Mouse (Mus musculus) urinary bladder, postnatal 36 days (tissue): Measurements from ENCODE around the gene Ninj1.

Source experiments
- DNase-seq, 2 experiments: peaks; one replicate each; pipeline ENCODE4 v3.0.0; 2022; ENCODE audit warnings: low spot score in 2 of 2, mixed read lengths in 1 of 2

Gene Ninj1

DNA sequence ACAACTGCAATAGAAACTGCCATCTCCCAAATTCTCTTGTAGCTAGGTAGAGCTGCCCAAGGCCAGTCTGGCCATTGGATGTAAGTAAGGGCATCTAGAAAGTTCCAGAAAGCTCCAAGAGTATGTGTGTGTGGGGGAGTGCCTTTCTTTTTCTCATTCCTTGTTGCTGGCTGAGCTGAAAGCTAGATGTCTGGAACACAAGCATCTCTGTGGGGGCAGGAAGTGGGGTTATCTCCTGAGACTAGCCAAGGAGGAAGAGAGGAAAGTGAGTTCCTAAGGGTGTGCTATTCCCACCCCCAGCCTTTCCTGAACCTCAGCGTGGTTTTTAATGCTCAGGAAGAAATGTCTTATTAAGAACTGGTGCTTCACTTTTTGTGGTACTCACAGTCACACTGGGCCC lies 15.6 kb upstream of the Ninj1 start:
- no peak for DNase-seq

- no peak for DNase-seq
Observed at GRCm38 (mm10) chr13:49172335-49172734, 14.9 kb upstream of the Ninj1 start.

- peak; percentile 87 to 90 for DNase-seq
Observed at GRCm38 (mm10) chr13:49172971-49173596, 14.2 kb upstream of the Ninj1 start.

- DNase-seq: no peak
Observed at GRCm38 (mm10) chr13:49175509-49175908, 11.8 kb upstream of the Ninj1 start.

DNA sequence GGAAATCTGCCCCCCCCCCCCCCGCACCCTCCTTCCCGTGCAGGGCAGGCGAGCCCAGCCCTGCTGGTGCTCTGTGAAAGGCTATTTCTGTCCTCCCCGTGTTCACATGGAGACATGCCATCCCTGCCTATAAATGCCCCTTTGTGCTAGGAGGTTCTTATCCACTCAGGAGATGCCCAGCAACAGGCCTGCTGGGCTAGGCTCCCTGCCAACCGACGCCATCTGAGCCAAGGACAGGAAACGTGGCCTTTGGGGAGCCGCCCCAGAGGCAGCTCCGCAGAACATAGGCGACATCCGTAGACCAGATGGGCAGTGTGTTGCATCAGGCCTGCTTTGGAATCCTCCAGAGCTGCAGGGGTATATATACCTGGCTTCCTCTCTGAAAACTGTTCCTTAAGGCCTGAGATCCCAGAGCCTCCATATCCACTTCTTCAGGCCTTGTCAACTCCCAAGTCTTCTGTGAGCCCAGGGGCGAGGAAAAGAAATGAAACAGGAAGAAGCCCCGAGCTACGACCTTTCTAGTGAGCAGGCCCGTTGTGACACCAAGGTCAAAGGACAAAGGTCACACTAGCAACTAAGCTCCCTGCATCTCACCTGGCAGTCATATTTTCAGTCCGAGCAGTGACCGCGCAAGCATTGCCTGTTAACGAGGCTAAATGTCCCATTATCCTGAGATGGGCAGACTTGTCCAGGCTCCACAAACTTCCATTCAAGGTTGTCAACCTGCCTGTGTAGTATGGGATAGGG lies 8.3 kb upstream of the Ninj1 start:
- peak in 1 of 2 experiments; percentile 47 for DNase-seq

- DNase-seq: no peak
Observed at GRCm38 (mm10) chr13:49180274-49180673, 7.0 kb upstream of the Ninj1 start.

GRCm38 (mm10) chr13:49180691-49181090 lies 6.6 kb upstream of the Ninj1 start:
- no peak for DNase-seq

DNA sequence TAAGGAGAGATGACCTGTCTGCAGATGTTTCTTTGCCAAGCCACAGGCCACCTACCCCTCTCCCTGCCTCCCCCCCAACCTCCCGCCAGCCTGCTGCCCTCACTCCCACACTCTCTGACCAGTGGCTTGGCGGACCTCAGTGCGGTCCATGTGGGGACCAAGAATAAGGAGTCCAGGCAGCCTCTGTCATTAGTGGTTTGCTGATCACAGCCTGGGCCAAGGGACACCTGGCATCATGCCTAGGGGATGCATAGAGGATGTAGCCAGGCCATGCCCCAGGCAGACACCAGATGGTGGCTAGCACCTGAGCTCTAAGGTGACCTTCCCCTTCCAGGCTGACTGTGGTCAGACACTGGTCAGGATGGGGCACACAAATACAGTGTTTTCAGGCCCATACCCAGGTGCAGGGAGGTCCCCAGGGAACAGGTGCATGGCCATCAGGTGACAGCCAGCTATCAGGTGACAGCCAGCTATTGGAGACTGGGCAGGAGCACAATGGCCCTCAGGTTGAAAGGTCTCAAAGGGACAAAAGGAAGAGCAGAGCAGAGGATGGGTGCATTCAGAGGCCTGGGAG lies 5.8 kb upstream of the Ninj1 start:
- DNase-seq: no peak

DNA sequence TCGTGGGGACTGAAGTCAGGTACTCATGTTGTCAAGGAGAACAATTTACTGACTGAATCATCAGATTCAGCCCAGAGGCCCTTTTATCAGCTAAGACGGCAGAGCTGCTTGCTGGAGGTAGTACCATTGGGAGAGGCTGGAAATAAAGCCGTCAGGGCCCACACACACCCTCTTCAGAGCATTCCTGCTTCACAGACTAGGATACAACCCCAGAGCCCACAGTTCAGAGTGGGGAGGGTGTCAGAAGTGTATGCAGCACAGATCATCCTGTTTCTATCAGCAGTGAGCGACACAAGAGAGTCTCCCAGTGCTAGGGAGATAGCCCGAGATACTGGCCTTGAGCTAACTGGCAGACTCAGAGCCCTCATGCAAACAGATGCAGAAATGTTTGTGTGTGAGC lies 4.1 kb upstream of the Ninj1 start:
- DNase-seq: no peak

GRCm38 (mm10) chr13:49183646-49184045 lies 3.6 kb upstream of the Ninj1 start:
- no peak for DNase-seq

GRCm38 (mm10) chr13:49186798-49187287 lies 442 bp upstream of the Ninj1 start:
- DNase-seq: no peak

GRCm38 (mm10) chr13:49188219-49188965 lies 1.1 kb downstream of the Ninj1 start:
- DNase-seq: no peak

DNA sequence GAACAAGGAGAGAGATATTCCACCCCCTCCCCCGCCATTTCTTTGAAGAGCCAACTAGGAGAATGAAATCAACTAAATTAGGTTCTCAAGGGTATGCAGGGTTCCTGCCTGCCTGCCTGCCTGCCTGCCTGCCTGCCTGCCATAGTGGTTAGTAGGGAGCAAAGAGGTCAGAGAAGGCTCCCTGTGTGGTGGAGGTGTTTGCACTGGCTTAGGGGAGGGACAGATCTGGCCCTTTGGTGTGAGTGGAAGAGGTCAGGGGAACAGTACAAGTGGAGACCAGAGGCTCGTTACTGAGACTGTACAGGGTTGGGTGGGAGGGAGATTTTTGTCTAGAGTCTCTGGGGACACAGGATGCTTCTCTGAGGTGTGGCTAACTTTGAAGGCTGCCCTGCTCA lies 1.7 kb downstream of the Ninj1 start:
- no peak for DNase-seq

GRCm38 (mm10) chr13:49189970-49190870 lies 2.9 kb downstream of the Ninj1 start:
- peak in 1 of 2 experiments; percentile 43 for DNase-seq

- DNase-seq: no peak
Observed at GRCm38 (mm10) chr13:49190876-49191672, 3.8 kb downstream of the Ninj1 start.

- no peak for DNase-seq
Observed at GRCm38 (mm10) chr13:49191673-49192035, 4.4 kb downstream of the Ninj1 start.

- DNase-seq: no peak
Observed at GRCm38 (mm10) chr13:49192156-49192855, 5.0 kb downstream of the Ninj1 start.

DNA sequence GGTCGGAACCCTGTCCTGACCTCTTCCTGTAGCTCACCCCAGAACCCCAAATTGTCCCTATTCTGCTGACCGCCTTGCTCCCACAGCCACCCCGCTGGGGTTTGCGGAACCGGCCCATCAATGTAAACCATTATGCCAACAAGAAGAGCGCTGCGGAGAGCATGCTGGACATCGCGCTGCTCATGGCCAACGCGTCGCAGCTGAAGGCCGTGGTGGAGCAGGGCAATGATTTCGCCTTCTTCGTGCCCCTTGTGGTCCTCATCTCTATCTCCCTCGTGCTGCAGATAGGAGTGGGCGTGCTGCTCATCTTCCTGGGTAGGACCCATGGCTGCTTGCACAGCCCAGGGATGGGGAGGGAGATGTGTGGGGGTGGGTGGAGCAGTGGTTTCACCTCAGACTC lies 6.4 kb downstream of the Ninj1 start:
- DNase-seq: no peak

- no peak for DNase-seq
Observed at GRCm38 (mm10) chr13:49194811-49195210, 7.5 kb downstream of the Ninj1 start.

DNA sequence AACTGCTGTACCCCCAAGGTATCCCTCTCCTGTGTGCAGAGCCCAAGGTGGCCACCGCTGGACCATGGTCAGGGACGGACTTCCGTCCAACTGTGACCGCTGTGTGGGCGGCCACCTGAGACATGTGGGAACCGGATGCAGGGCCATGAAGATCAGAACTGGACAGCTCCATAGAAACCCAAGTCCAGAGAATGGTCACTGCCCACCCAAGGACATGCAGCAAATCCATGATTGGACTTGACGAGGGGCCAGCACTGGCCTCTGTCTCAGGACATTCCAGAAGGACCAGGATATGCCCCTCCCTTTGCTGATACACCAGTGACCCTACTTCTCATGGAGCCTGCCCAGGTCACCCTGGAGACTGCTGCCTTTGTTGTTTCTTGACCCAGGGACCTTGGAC lies 8.4 kb downstream of the Ninj1 start:
- DNase-seq: no peak
